Mouse (Mus musculus) lung, postnatal 0 days (tissue): ENCODE measurements around the gene Prorsd1.

Experiments used
- CTCF ChIP-seq: IDR thresholded peaks from 2 replicates; pipeline ENCODE4 v1.5.1; 2016; ENCODE audit warnings: antibody characterized with exemption, mild to moderate bottlenecking
- EP300 ChIP-seq: IDR thresholded peaks from 2 replicates; pipeline ENCODE4 v1.6.1; 2016; ENCODE audit warnings: antibody characterized with exemption, mild to moderate bottlenecking, control low read depth

DNA sequence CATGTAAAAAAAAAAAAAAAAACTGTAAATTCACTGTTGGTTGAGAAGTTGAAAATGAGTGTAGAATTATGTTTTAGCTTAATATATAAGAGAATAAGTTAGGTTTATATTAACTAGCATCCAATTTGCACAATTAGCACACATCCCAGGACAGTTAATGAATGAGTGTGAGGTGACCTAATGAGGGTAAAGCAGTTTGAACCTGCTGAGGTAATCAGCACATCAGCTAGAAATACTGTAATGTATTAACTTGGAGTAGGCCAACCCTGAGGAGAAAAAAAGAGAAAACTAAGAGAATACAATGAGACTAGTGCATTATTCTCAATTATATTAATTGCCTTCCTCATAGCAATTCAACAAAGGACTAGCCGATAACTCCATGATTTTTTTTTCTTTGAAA, 5.4 kb downstream of the Prorsd1 start:
- no peak for TF ChIP-seq CTCF
- TF ChIP-seq EP300, result no peak
